Mouse (Mus musculus) urinary bladder, adult 18-20 months (tissue): ENCODE measurements around the gene Col18a1.

Experiments used
- DNase-seq, 2 experiments: peaks; one replicate each; pipeline ENCODE4 v3.0.0; 2022; ENCODE audit warnings: low spot score in 2 of 2, mixed read lengths in 2 of 2

Col18a1 gene

DNA sequence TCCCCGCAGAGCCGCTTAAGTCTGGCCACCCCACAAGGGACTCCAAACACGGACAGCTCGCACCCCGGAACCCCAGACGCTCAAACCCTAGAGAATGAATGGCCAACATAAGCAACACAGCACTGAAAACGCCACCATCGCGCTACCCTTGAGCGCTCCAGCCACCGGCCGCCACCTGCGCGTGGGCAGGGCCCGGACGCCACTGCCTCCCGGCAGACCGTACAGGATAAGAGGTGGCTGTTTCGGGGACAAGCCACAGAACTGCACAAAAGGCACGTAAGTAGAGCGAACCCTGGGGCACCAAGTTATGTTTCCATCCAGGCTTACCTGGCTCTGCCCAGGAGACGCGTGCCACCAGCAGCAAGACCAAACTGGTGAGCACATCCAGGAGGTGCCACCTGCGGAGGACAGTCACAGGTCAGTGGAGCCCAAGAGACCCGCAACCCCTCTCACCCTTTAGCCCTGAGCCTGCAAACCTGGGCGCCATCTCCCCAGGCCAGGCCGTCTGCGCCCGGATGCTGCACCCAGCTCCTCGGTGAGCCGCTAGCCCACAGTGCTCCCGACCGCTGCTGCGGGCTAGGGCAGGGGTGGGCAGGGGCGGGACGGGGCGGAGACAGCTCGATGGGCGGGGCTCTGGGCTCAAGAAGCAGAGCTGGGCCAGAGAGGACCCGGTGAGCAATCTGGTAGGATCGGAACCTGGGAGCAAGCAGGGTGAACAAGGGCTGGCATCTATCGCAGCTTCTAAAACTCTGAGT lies at the start of gene Col18a1:
TSS of gene Col18a1 (minus strand) at position 586 of the 755 bp plus-strand sequence.
- peak; percentile 46 to 50 for DNase-seq

DNA sequence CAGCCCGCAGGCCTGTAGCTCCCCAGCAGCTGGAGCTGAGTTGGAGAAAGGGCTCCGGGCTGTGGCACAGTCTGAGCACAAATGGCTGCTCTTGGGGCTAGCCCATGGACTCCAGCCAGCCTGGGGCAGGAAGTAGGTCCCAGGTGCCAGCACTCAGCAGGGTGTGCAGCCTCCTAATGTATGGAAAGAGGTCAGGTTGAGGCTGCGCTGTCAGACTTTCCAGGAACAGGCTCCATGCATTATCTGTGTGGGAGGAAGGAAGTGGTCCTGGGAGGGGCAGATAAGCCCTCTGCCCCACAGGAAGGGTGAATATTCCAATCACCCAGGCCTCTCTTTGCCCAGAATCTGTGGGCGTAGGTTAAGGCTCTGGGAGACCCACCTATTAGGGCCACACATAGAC lies 49.3 kb upstream of the Col18a1 start:
- DNase-seq, result no peak

DNA sequence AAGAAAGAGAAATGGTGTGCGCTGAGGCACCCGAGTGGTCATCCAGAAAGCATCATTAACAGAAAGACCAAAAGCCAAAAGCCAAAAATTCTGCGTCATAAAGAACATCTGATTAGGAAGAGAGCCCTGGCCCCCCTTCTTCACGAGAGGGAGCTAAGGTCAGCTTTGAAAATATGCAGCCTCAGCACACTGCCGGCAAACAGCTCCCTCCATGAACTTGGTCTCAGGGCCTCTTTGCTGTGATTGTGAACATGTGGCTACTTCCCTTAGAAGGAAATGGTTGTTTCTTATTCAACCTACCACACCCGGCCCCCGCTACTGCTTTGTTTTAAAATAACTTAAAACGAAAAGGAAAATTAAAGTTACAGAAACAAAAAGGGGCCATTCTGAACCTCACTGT lies 48.2 kb upstream of the Col18a1 start:
- no peak for DNase-seq

DNA sequence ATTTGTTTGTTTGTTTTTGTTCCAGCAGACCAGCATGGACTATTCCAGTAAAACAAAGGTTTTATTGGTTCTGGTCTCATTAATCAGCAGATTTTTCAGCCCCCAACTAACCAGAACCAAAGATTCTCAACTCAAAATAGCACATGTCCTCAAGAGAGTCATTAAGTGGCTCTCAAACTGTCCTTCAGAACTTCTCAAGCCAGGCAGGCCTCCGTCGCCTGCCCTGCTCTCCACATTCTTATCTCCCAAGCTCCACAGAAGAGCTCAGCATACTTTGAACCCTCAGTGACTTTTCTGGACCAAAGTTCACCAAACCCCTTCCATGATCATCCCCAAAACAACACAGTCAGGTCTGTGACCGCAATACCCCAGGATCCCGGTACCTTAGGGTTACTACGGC lies 47.1 kb upstream of the Col18a1 start:
- DNase-seq, result no peak

DNA sequence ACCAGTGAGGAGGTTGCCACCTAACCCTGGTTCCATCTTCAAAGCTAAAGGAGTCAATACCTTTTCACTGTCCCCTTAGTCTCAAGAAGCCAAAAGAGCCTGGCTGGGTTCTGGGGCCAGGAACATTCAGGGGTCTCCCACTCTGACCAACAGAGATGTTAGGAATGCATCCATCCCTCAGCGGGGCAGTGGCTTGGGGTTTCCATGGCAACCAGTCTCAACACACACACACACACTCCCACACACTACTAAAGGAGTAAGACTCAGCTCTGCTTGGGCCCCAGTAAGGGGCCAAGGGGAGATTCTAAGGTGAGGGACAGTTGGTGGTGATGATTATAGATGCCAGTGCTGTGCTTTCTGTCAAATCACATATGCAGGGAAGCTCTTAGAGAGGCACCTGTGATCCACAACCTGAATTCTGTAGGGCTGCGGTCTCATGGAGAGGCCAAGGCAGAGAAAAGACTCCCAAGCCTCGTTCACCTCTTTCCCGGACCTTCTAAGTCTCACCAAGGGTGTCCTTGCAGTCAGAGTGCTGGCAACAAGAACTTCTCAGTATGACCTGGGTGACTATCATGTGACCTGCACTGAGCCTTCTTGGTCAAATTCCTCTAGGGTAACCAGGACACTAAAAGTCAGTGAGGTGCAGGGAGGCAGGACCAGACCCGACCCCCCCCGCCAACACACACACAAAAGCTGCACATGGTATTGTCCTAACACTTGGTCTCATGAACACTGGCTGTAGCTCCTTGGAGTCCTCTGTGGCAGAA lies 46.2 kb upstream of the Col18a1 start:
- DNase-seq, result no peak

DNA sequence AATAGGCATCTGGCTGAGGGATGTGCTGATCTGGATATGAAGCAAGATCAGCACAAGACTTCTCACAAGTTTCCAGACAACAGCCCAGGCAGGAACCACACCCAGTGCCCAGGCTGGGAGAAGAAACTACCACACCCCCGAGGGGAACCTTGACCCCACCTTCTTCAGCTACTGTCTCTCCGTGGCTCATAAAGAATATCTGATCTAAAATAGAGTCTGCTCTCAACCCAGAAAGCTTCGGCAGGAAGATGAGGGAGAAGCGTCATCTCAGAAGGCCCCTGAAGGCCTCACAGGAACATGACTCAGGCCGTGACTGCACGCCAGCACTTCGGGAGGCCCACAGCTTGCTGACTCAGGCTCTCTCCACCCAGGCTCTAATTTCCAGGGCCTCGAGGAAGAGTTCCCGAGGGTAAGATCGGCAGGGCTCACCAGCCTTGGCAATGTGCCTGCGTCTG lies 44.8 kb upstream of the Col18a1 start:
- peak; percentile 56 to 77 for DNase-seq

DNA sequence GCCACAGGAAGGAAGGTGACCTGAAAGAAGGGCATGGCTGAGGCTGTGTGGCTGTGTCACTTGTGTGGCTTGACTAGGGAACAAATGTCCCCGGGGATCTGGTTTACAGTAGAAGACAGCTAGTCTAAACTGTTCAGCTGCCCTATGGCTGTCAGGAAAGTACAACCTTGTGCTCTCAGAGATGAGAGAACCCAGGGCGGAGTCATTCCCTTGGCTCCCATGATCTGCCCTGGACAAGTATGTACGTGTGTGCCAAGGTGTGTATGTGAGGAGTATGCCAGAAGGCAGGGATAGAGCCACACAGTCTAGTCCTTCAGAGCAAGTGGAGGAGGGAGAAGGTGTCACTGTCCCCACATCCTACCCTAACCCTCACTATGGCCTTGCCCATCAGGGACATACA lies 44.3 kb upstream of the Col18a1 start:
- no peak for DNase-seq

DNA sequence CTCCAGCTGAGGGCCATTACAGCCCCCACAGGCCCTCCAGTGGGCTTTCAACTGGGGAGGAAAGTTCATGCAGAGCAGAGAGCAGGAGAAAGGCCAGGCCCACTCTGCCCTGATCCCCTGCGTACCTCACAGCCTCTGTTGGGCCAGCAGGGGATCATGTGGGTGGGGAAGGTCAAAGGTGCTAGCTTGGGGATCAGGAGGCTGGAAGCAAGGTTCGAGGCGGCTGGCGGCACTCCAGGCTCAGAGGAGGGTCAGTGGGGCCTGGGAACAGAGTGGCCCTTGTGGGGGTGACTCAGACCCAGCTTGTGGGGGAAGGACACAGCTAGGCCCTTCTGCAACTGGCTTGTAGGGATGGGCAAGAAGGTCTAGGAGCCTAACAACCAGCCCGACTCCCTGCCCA lies 42.9 kb upstream of the Col18a1 start:
- no peak for DNase-seq

DNA sequence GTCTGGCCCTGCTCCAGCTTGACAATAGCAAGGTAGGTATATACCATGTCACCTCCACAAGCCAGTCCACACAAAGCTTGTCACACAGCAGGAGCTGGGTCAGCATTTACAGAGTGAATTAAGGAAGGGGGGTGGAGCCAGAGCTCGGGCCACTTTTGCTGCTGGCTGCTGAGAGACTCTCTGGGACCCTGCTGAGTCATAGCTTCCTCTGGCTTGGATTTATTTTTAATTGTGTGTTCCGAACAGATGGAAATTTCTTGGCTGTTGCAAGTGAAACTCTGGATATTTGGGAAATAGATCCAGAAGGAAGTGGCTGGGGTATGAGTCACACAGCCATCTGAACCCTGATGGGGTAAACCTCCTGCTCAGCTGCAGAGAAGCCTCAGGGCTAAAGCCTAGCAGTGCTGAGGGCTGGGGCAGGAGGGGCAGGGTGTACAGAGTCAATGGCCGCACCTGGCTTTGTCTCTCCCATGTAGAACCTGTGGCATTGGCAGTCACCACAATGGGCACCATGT lies 40.3 kb upstream of the Col18a1 start:
- DNase-seq, result peak in 1 of 2 experiments; percentile 64

DNA sequence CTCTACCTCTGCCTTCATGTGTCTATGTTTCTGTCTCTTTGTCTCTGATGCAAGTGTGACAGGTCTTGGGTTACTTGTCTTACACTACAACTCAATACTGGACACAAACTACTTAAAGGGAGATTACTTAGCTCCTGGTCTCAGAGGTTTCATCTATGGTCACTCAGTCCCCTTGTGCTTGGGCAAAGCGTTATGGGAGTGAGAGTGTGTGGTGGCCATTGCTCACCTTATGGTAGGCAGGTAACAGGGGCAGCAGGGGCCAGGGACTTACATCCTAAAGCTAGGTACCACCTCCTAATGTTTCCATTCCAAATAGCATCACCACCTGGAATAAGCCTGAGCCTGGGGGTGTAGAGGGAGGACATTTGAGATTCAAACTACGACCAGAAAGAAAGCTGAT lies 39.8 kb upstream of the Col18a1 start:
- no peak for DNase-seq

DNA sequence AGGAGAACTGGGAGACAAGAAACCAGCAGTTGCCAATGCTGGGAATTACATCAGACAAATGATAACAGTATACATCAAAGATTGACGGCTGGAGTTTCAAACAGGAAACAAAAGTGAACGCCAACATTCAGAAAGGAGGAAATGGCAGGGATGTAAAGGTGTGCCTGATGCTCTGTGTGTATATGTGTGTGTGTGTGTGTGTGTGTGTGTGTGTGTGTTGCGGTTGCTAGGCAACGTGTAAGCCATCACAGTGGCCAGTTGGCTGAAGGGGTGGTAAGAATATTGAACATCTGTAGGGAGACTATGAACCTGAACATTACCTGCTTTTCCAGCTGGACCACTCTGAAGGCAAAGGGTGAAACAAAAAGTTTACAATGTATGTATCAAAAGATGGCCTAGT lies 37.6 kb upstream of the Col18a1 start:
- no peak for DNase-seq

DNA sequence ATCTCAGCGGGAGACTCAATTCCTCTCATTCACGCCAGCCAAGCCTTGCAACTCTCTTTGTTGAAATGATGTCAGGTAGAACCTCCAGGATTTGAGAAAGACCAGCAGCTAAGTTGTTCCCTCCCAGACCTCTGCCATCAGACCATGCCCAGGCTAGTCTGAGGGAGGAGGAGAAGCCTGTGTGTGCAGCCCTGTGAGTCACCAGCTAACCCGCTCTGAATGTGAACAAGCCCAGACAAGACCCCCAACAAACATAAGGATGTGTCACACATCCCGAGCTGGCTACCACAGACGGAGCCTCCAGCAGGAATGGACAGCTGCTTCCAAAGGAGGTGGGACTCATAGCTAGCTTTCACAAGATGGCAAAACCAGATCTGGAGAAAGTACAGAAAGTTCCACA lies 35.6 kb upstream of the Col18a1 start:
- DNase-seq, result peak in 1 of 2 experiments; percentile 40

DNA sequence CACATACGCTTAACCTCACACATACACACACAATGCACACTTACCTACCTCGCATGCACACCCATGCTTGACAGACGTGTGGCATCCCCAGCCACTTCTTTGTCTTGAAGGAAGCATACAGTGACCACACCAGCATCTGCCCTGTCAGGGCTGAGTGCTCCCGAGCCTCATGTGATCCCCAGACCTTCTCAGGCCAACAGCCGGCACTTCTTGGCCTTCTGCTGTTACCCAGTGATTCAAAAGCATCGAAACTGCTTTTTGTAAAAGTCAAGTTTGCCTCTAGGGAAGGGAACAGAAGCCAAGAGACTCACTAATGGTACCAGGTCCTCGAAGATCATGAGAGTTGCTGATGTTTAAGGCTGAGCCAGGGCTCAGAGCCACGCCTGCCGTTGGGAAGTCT lies 33.9 kb upstream of the Col18a1 start:
- no peak for DNase-seq

DNA sequence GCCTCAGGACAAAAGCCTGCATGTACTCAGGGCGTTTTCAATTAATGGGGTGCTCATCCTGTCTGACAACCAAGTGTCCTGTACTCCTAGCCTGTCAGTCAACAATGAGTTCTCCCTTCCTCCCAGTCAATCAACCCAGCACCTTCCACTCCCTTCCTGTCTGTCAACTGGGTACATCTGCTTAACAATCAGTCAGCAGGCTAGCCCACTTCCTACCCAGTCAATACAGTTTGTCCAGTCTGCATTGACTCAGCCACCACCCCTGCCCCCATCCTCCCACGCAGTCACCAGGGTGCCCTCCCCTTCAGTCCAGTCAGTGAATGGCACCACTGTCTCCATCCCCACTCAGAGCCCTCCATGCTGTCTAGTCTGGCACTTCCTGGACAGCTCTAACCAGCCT lies 32.9 kb upstream of the Col18a1 start:
- DNase-seq, result no peak

DNA sequence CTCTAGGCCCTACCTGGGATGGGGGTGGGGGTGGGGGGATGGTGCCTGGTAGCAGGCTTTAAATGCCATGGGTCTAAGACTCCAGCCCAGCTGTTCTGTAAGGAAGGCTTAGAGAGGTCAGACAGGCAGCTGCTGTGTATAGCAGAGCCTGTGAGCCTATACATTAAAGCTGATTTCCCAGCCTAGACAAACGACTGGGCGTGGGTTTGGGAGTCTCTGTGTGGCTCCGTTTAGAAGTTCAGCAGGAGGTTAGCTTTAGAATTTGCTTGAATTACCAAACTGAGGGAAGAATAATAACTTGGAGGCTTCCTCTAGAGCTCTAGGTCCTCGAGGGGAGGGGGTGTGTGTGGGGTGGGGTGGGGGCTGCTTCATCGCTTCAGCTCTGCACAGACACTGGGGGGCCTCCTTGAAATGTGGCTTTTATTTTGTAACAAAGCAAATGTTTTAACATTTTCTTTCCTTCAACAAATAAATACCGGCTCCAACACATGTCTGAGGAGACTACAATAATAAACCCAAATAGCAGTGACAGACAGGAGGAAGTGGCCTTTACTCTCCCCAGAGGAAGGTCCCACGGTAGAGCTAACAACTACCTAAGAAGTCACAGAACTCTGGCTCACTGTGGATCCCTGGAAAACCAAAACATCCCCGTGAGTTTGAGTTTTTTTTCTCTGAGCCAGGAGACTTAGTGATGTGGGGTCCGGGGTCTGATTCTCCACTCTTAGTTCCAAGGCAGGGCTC lies 31.3 kb upstream of the Col18a1 start:
- no peak for DNase-seq

DNA sequence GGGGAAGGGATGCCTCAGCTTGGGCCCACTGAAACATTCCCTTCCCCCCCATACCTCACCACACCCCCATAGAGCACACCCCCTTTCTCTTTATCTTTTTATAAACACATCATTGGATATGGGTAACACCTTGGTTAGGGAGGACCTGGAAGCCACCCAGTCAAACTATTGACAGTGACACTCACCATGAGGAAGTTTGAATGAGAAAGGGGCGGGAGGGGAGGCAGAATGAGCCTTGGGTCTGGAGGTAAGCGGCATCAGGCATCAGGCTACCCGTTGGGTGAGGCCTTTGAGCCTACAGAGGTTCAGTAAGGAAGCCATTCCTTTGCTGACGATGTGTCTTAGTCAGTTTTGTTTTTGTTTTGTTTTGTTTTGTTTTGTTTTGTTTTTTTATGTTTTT lies 30.3 kb upstream of the Col18a1 start:
- DNase-seq, result no peak

DNA sequence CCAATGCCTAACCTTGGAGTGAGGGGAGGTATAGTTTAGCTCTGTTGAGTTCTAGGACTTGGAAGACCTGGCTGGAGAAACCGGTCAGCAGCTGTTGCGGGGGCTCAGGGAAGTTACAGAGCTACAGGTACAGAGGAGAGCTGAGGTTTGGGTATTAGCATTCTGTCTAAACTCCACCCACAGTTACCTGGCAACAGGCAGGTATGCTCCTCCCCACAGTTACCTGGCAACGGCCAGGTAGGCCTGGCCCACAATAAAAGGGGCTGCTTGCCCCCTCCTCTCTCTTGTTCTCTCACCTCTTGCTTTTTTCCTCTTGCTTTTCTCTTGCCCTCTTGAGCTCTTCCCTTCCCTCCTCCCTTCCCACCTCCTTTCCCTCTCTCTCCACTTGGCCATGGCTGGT lies 29.8 kb upstream of the Col18a1 start:
- DNase-seq, result no peak

DNA sequence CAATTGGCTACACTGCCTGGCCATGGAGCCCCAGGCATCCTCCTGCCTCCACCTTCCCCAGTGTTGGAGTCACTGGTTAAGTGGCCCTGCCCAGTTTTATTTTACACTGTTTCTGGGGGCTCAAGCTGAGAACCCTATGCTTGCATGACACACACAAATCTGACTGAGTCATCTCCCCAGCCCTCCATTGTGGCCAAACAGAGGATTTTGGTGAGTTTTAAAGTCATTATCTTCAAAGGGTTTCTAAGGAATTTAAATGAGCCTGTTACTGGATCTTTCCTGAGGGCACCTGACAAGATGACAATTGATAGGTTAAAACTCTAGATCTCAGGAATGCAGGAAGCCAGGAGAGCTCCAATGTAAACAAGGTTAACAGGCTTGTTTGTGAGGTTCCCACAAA lies 27.1 kb upstream of the Col18a1 start:
- no peak for DNase-seq

DNA sequence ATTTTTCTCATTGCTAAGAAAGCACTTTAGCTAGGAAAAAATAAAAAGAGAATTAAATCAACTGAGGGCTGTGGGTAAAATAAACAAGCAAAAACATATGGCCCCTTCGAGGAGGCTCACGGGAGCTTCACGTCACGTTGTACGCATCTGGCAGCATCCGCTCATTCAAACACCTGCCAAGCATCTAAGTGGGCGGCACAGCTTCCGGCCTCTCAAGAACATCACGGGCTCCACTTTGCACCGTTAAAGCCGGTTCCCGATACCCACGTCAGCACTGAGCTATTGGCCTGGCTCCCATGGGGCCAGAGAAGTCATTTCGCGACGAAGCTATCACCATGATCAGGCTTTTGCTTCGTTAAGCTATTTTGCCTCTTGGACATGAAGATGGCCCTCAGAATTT lies 26.4 kb upstream of the Col18a1 start:
- DNase-seq, result no peak

DNA sequence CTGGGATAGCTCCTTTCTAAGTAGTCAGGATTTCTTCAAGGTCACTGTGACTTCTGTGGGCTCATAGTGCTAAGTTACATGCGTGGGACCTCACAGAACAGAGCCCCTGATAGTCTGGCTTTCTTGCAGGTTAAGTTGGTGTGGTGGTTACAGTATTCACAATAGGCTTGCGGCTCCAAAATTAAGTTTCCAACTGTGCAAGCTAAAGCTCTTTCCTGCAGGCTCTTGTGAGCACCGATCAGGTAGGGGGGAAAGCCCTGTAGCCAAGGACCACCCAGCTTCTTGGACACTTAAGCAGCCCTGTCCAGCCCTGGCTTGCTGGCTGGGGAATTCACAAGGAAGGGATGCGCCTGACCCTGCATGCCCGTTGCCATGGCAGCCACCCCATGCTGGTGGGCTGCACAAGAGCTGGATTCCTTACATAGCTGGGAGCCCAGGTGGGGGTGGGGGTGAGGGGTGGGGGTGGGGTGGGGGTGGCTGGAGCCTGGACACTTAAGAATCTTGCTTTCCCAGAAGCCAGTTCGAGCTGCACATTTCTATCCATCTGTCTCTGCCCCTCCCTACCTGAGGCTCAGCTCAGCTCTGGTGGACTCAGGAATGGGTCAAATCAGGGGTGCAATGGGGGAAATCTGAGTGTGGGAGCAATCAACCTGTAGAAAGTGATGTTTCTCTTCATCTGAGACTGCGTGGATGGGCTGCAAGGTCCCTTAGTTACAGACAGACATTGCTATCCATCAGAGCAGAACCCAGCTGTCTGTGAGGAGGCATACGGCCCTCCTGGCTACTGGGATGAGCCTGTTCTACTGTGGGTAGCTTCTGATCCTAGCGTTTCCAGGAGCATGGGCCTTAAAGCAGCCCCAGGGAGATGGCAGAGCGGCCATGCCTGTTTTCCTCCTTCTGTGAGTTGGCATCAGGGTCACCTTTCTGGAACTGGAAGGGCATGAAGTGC lies 24.9 kb upstream of the Col18a1 start:
- no peak for DNase-seq

DNA sequence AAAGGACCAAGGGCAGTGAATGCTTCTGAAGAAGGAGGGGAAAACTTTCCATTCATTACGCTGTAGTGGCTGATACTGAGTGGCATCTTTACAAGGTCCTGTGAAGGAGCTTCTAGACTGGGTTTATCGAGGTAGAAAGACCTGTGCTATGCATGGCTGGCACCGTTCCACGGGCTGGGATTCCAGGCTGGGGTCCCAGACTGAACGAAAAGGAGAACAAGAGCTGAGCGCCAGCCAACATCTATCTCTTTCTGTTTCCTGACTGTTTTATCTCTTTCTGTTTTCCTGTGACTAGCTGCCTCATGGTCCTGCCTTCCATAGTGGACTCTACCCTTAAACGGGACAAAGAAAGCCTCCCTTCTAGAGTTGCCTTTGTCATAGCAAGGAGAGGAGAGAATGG lies 21.1 kb upstream of the Col18a1 start:
- DNase-seq, result no peak
